ENCODE assay signal across 11 mouse cellular contexts in genomic region chr1:38390886-38391249, GRCm38 (mm10).
A peak's percentile ranks its signal among the peaks of the same experiment; 100 is the strongest.
DNase-seq lines count a peak whose midpoint lies in the region; ATAC-seq and TF ChIP-seq lines count a peak whose summit lies in the region.
"Had no signal": no experiment of that assay in that cellular context is flagged by ENCODE, and none has a peak within 500 bp of the region (broad histone marks: within the 10 kb centered on the region; RNA-seq: fewer than 3 reads in every experiment).

No protein-coding gene starts in this region.

- H3K36me3 ChIP-seq in forebrain, embryonic 12.5 days (replicated peaks) = no peaks in the 10 kb centered on the region
- H3K36me3 ChIP-seq in forebrain, embryonic 10.5 days (replicated peaks) = no peaks in the 10 kb centered on the region
- no peaks in the 10 kb centered on the region for H3K36me3 ChIP-seq in liver, embryonic 14.5 days (replicated peaks; ENCODE audit: control insufficient read depth, insufficient read depth, low read depth)
- H3K36me3 ChIP-seq in midbrain, embryonic 15.5 days (replicated peaks) = no peaks in the 10 kb centered on the region
- H3K36me3 ChIP-seq: liver, embryonic 15.5 days had no signal

- no peak overlapping the region for H3K4me2 ChIP-seq in forebrain, embryonic 12.5 days
- H3K4me2 ChIP-seq in liver, embryonic 14.5 days (ENCODE audit: low read depth) = no peak overlapping the region
- no peak overlapping the region for H3K4me2 ChIP-seq in midbrain, embryonic 15.5 days
- H3K4me2 ChIP-seq: embryonic facial prominence, embryonic 13.5 days; liver, embryonic 15.5 days had no signal

- no peak overlapping the region for H3K4me3 ChIP-seq in forebrain, embryonic 12.5 days (replicated peaks)
- no peak overlapping the region for H3K4me3 ChIP-seq in forebrain, embryonic 10.5 days
- no peak overlapping the region for H3K4me3 ChIP-seq in liver, embryonic 14.5 days (ENCODE audit: insufficient read depth in 1 of 2, low read depth in 2 of 2, low read length in 2 of 2)
- no peak overlapping the region for H3K4me3 ChIP-seq in midbrain, embryonic 15.5 days
- no peak overlapping the region for H3K4me3 ChIP-seq in left cerebral cortex, adult 2 months
- H3K4me3 ChIP-seq: embryonic facial prominence, embryonic 13.5 days; liver, embryonic 15.5 days had no signal

- WGBS in forebrain, embryonic 12.5 days = 68% methylated on average over 7 of the region's 7 CpGs
- 78% methylated on average over 7 of the region's 7 CpGs for WGBS in forebrain, embryonic 10.5 days
- 54% methylated on average over 7 of the region's 7 CpGs for WGBS in liver, embryonic 14.5 days (ENCODE audit: insufficient replicate concordance)
- 62% methylated on average over 7 of the region's 7 CpGs for WGBS in midbrain, embryonic 15.5 days

- no peak for DNase-seq in forebrain, embryonic 10.5 days (ENCODE audit: extremely low spot score, low spot score)
- no peak for DNase-seq in liver, embryonic 14.5 days (ENCODE audit: low read depth in 3 of 3, low spot score in 3 of 3)
- DNase-seq in liver (no peak), ZHBTc4 (ENCODE audit: low read depth, low spot score) (peak; percentile 15)
- DNase-seq in left cerebral cortex, adult 2 months (ENCODE audit: extremely low spot score in 1 of 2, low spot score in 2 of 2) = no peak
- no peak for DNase-seq in urinary bladder, postnatal 14 days (ENCODE audit: low spot score)
- DNase-seq: gastrocnemius, postnatal 25 days had no signal

- H3K27ac ChIP-seq in forebrain, embryonic 12.5 days = peak overlapping the region; percentile 46; the same call in 1 of the 2 replicates
- no peak overlapping the region for H3K27ac ChIP-seq in forebrain, embryonic 10.5 days
- H3K27ac ChIP-seq in liver, embryonic 14.5 days = no peak overlapping the region
- H3K27ac ChIP-seq in midbrain, embryonic 15.5 days = peak overlapping the region; percentile 38; the same call in 1 of the 2 replicates
- H3K27ac ChIP-seq in left cerebral cortex, adult 2 months = no peak overlapping the region
- H3K27ac ChIP-seq: embryonic facial prominence, embryonic 13.5 days; liver, embryonic 15.5 days had no signal

- peaks cover 44% of the 10 kb centered on the region for H3K4me1 ChIP-seq in forebrain, embryonic 12.5 days
- H3K4me1 ChIP-seq in forebrain, embryonic 10.5 days = peaks cover 67% of the 10 kb centered on the region
- H3K4me1 ChIP-seq in liver, embryonic 14.5 days (replicated peaks; ENCODE audit: control insufficient read depth in 2 of 2, insufficient read depth in 2 of 2, low read length in 1 of 2) = no peaks in the 10 kb centered on the region
- peaks cover 45% of the 10 kb centered on the region for H3K4me1 ChIP-seq in midbrain, embryonic 15.5 days
- H3K4me1 ChIP-seq: liver, embryonic 15.5 days had no signal

- H3K9me3 ChIP-seq in forebrain, embryonic 12.5 days = no peaks in the 10 kb centered on the region
- H3K9me3 ChIP-seq in forebrain, embryonic 10.5 days = no peaks in the 10 kb centered on the region
- H3K9me3 ChIP-seq in liver, embryonic 14.5 days (ENCODE audit: control insufficient read depth, low read length) = no peaks in the 10 kb centered on the region
- no peaks in the 10 kb centered on the region for H3K9me3 ChIP-seq in midbrain, embryonic 15.5 days
- H3K9me3 ChIP-seq: embryonic facial prominence, embryonic 13.5 days; liver, embryonic 15.5 days had no signal

- H3K9ac ChIP-seq in forebrain, embryonic 12.5 days = no peak overlapping the region
- H3K9ac ChIP-seq in liver, embryonic 14.5 days (replicated peaks) = no peak overlapping the region
- no peak overlapping the region for H3K9ac ChIP-seq in midbrain, embryonic 15.5 days
- H3K9ac ChIP-seq: embryonic facial prominence, embryonic 13.5 days; liver, embryonic 15.5 days had no signal

- peak; percentile 33; the same call in 1 of the 2 replicates for TF ChIP-seq CTCF in liver, embryonic 14.5 days (IDR thresholded peaks at IDR 0.05; ENCODE audit: low read depth)
- no peak; the same call in 1 of the 2 replicates for TF ChIP-seq CTCF in left cerebral cortex, adult 2 months (IDR thresholded peaks at IDR 0.05)

- peaks cover 12% of the 10 kb centered on the region; the same call in 1 of the 2 replicates for H3K27me3 ChIP-seq in forebrain, embryonic 12.5 days
- peaks cover 34% of the 10 kb centered on the region for H3K27me3 ChIP-seq in forebrain, embryonic 10.5 days (ENCODE audit: poor library complexity, severe bottlenecking)
- H3K27me3 ChIP-seq in liver, embryonic 14.5 days (ENCODE audit: control insufficient read depth, insufficient read depth, low read length) = no peaks in the 10 kb centered on the region
- H3K27me3 ChIP-seq in midbrain, embryonic 15.5 days (replicated peaks) = no peaks in the 10 kb centered on the region
- H3K27me3 ChIP-seq: embryonic facial prominence, embryonic 13.5 days; liver, embryonic 15.5 days had no signal

- TF ChIP-seq EP300 in liver, embryonic 14.5 days (IDR thresholded peaks at IDR 0.05; ENCODE audit: low read depth) = no peak

- ATAC-seq in forebrain, embryonic 12.5 days (ENCODE audit: low FRiP score) = no peak
- ATAC-seq in liver, embryonic 14.5 days (ENCODE audit: insufficient read depth) = no peak
- 0 out of 2 replicates have a peak, but pooled peaks have one; percentile 8 for ATAC-seq in midbrain, embryonic 15.5 days (replicated peaks)

- intact Hi-C loops in left cerebral cortex, adult 2 months (cut with DNase I) = loop anchor here (5.0 kb wide), 2 partner anchors 204 to 236 kb away; no protein-coding TSS in a partner anchor

Comparison
In these comparisons a context has a peak if more than half of its experiments do, and no peak if none do; other contexts are left out.
1. H3K27ac ChIP-seq: peak in forebrain, embryonic 12.5 days (single experiment) and midbrain, embryonic 15.5 days (single experiment); none in forebrain, embryonic 10.5 days (single experiment), liver, embryonic 14.5 days (single experiment) and left cerebral cortex, adult 2 months (single experiment).